Mouse (Mus musculus) erythroblast, embryonic 14.5 days (primary cell): ENCODE results near the gene Drc1. TPM values are rescaled to one million over a fixed set of nuclear protein-coding genes. Genes with fewer than 3 reads are reported as not detected.

Experiments
- H3K27me3 ChIP-seq: 2 replicates; pipeline ENCODE4 v1.6.1; 2012; ENCODE audit warnings: inconsistent platforms; ENCODE audit not compliant: control insufficient read depth
- H3K36me3 ChIP-seq: 2 replicates; pipeline ENCODE4 v1.6.1; 2012; ENCODE audit warnings: mild to moderate bottlenecking, inconsistent platforms; ENCODE audit not compliant: control insufficient read depth
- H3K4me1 ChIP-seq: 2 replicates; pipeline ENCODE4 v1.6.1; 2012; ENCODE audit warnings: inconsistent platforms; ENCODE audit not compliant: control insufficient read depth
- H3K4me3 ChIP-seq: replicated peaks from 2 replicates; pipeline ENCODE3; 2012; ENCODE audit warnings: moderate library complexity, mild to moderate bottlenecking, inconsistent platforms
- H3K9me3 ChIP-seq: 2 replicates; pipeline ENCODE4 v1.6.1; 2012; ENCODE audit warnings: low read length, inconsistent platforms, mixed read lengths; ENCODE audit not compliant: control insufficient read depth
- GATA1 ChIP-seq: IDR thresholded peaks from 2 replicates; pipeline ENCODE4 v1.6.1; 2012; ENCODE audit warnings: low read length, inconsistent platforms, mixed read lengths
- TAL1 ChIP-seq: IDR thresholded peaks from 3 replicates; pipeline ENCODE4 v1.6.1; 2012; ENCODE audit warnings: low read length, inconsistent platforms, mixed read lengths
- polyA plus RNA-seq: library from polyadenylated mRNA; stranded (reverse); fragments of >175 nt; gene quantifications from 2 replicates; pipeline ENCODE4 v1.2.3, GENCODE M21; 2012

Drc1 gene
- polyA plus RNA-seq, 1 experiment, result not detected

DNA sequence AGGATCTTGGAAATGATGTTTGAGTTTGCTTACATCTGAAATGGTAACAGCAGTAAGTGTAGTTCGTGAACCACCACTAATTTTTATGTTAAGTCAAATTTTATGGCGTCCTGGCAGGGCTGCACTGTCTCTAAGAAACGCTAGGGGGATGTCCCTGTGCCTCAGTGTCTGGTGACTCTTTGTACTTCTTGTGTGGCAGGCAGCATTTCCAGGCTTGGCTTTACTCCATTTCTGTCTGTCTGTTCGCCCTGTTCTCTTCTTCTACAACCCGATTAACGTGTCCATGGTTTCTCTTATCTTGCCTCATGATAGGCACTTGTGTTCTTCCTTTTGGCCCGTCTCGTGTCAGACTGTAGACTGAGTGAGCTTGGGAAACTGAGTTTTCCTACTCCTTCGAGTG, 37.4 kb upstream of the Drc1 start:
- TF ChIP-seq GATA1 (no peak), TAL1 (no peak)
- Histone ChIP-seq H3K36me3 (peaks cover 19% of the 10 kb centered on the region), H3K4me1 (peaks cover 47% of the 10 kb centered on the region)

DNA sequence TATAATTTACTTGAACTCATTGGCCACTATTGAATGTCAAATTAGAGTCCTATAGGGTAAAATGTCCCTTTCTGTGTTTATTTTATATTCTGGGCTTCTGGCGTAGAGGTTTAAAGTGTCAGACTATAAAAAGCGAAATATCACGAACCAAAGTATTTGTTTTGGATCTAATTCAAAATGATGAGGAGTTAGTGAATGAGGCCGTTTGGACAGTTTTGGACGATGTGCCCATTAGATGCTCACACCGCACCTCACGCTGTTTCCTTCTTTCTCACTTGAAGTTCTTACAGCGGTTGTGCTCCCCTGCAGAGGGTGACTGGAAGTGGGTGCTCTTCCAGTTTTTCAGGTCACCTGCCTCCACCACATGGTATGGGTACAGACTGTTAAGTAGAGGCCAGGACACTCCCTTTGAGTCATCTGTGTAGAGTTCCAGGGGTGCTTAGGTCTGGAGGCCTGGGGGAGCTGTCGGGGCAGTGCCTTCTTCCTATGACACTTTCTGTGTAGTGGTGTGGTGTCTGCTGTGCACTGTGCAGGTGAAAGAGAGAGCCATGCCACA, 35.2 kb upstream of the Drc1 start:
- Histone ChIP-seq H3K4me3 (no peak overlapping the region), H3K4me1 (peaks cover 34% of the 10 kb centered on the region), H3K9me3 (no peaks in the 10 kb centered on the region), H3K27me3 (no peaks in the 10 kb centered on the region), H3K36me3 (peaks cover 32% of the 10 kb centered on the region)
- TF ChIP-seq TAL1, result no peak
- TF ChIP-seq GATA1, result no peak

More for the DNA sequence above, 37.4 kb upstream of the Drc1 start:
- H3K4me3 ChIP-seq, result no peak overlapping the region
- no peaks in the 10 kb centered on the region for H3K27me3 ChIP-seq
- no peaks in the 10 kb centered on the region for H3K9me3 ChIP-seq

GRCm38 (mm10) chr5:30247666-30248065, 33.5 kb upstream of the Drc1 start:
- H3K27me3 ChIP-seq, result no peaks in the 10 kb centered on the region
- peaks cover 39% of the 10 kb centered on the region for H3K36me3 ChIP-seq
- H3K4me1 ChIP-seq, result peaks cover 20% of the 10 kb centered on the region
- TF ChIP-seq GATA1, result no peak
- TF ChIP-seq TAL1, result no peak
- no peak overlapping the region for H3K4me3 ChIP-seq
- H3K9me3 ChIP-seq, result no peaks in the 10 kb centered on the region

DNA sequence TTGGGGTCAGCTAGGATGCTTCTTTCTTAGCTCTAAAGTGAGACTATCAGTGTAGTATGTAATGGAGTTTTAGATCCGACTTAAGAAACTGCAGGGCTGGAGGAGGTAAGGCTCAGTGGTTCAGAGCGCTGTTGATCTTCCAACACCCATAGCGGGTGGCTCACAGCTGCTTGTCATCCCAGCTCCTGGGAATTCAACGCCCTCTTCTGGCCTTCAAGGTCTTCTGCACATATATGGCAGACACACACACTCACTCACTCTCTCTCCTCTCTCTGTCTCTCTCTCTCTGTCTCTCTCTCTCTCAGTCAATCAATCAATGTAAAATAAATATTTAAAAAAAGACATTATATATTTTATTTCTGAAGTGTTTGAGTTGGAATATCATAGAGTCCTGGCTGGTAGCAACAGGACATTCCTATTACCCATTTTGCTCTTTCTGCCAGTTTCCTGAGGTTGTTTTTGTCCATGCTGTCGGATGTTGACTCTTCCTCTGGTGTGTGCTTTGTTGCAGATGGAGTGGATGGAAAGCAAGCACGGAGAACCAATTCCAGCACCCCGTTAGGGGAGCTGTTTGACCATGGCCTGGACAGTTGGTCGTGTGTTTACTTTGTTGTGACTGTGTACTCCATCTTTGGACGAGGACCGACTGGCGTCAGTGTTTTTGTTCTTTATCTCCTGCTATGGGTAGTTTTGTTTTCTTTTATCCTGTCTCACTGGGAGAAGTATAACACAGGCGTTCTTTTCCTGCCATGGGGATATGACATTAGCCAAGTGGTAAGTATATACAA, 25.4 kb upstream of the Drc1 start:
- Histone ChIP-seq H3K4me1 (no peaks in the 10 kb centered on the region; the same call in 1 of the 2 replicates), H3K27me3 (no peaks in the 10 kb centered on the region), H3K4me3 (no peak overlapping the region), H3K36me3 (peaks cover 73% of the 10 kb centered on the region), H3K9me3 (no peaks in the 10 kb centered on the region)
- TF ChIP-seq GATA1 (no peak), TAL1 (no peak)

- Histone ChIP-seq H3K4me1 (no peaks in the 10 kb centered on the region), H3K36me3 (peaks cover 76% of the 10 kb centered on the region), H3K9me3 (no peaks in the 10 kb centered on the region), H3K27me3 (no peaks in the 10 kb centered on the region), H3K4me3 (no peak overlapping the region)
- TF ChIP-seq TAL1, result no peak
- TF ChIP-seq GATA1, result no peak
Measured at GRCm38 (mm10) chr5:30258776-30259175, 22.4 kb upstream of the Drc1 start.

DNA sequence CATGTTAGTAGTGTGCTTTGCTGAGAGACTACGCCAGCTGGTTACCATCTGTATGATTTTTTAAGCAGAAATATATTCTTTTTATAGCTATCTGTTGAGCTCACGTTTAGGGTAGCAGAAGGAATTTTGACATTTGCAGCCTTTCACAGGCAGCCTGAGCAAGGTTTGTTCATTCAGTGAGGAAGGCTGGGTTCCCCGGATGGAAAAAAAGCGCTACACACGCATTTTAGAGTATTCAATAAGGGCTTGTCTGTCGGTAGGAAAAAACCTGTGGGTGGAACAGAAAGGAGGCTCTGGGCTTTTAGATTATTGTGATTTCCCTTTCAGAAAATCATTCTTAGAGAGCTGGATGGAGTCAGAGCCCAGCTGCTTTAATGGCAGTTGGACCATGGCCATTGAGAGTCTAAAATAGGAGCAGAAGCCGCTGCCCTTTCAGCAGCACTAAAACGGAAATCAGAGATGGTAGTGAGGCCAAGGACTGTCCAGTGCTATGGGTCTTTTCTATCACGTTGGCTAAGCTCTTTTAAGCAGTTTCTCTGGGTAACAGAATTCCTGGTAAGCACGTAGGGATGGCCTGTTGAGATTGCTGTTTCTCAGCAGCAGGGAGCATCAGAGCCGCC, 10.5 kb upstream of the Drc1 start:
- no peaks in the 10 kb centered on the region for H3K27me3 ChIP-seq
- TF ChIP-seq TAL1, result no peak
- no peak for TF ChIP-seq GATA1
- peaks cover 49% of the 10 kb centered on the region for H3K36me3 ChIP-seq
- H3K9me3 ChIP-seq, result no peaks in the 10 kb centered on the region
- H3K4me1 ChIP-seq, result no peaks in the 10 kb centered on the region
- no peak overlapping the region for H3K4me3 ChIP-seq

GRCm38 (mm10) chr5:30271599-30272281, 9.4 kb upstream of the Drc1 start:
- Histone ChIP-seq H3K4me3 (no peak overlapping the region), H3K36me3 (peaks cover 38% of the 10 kb centered on the region), H3K9me3 (no peaks in the 10 kb centered on the region), H3K27me3 (no peaks in the 10 kb centered on the region), H3K4me1 (no peaks in the 10 kb centered on the region)
- TF ChIP-seq TAL1 (no peak), GATA1 (no peak)

GRCm38 (mm10) chr5:30276361-30276760, 4.8 kb upstream of the Drc1 start:
- peaks cover 5% of the 10 kb centered on the region for H3K36me3 ChIP-seq
- H3K4me1 ChIP-seq, result no peaks in the 10 kb centered on the region; the same call in 1 of the 2 replicates
- H3K4me3 ChIP-seq, result no peak overlapping the region
- peaks cover 12% of the 10 kb centered on the region for H3K27me3 ChIP-seq
- no peaks in the 10 kb centered on the region for H3K9me3 ChIP-seq
- TF ChIP-seq GATA1, result no peak
- no peak for TF ChIP-seq TAL1

- peaks cover 26% of the 10 kb centered on the region for H3K27me3 ChIP-seq
- H3K4me1 ChIP-seq, result no peaks in the 10 kb centered on the region; the same call in 1 of the 2 replicates
- H3K36me3 ChIP-seq, result no peaks in the 10 kb centered on the region
- H3K9me3 ChIP-seq, result no peaks in the 10 kb centered on the region
- no peak overlapping the region for H3K4me3 ChIP-seq
- TF ChIP-seq GATA1 (no peak), TAL1 (no peak)
Measured at GRCm38 (mm10) chr5:30278952-30279351, 2.2 kb upstream of the Drc1 start.
